Mouse (Mus musculus) colon, adult 2 months (tissue): ENCODE results near the gene Lrguk. TPM values are rescaled to one million over a fixed set of nuclear protein-coding genes. Genes with fewer than 3 reads are reported as not detected.

Source experiments
- polyA plus RNA-seq: library from polyadenylated mRNA; depleted of rRNA; stranded (reverse); fragments of >200 nt; gene quantifications from 2 replicates; pipeline ENCODE4 v1.2.3, GENCODE M21; 2012; rRNA removed

Gene Lrguk
- 0.03 and 0.05 TPM in 2 replicates for polyA plus RNA-seq

GRCm38 (mm10) chr6:34028933-34029745 lies at the start of gene Lrguk:
Lrguk (plus strand) TSS chr6:34029448.

GRCm38 (mm10) chr6:34176864-34177247 lies 147.6 kb downstream of the Lrguk start, which contains the start of gene Slc35b4:
Slc35b4 (minus strand) TSS chr6:34177111.

Other genes with a start within 250 kb of the Lrguk start
- 11.6 and 13.1 TPM in 2 replicates for gene Slc35b4, start 147.7 kb downstream of the Lrguk start, polyA plus RNA-seq